ENCODE assay signal across 14 mouse cellular contexts in genomic region chr17:65828951-65829350, GRCm38 (mm10).
"Had no signal": no experiment of that assay in that cellular context is flagged by ENCODE, and none has a peak within 500 bp of the region (broad histone marks: within the 10 kb centered on the region; RNA-seq: fewer than 3 reads in every experiment).

No protein-coding gene starts in this region.

- H3K4me2 ChIP-seq: hindbrain, embryonic 12.5 days; limb, embryonic 12.5 days; liver, embryonic 11.5 days; liver, embryonic 15.5 days; neural tube, embryonic 12.5 days had no signal

- H3K9ac ChIP-seq: hindbrain, embryonic 12.5 days; limb, embryonic 12.5 days; liver, embryonic 15.5 days; neural tube, embryonic 12.5 days had no signal

- H3K9me3 ChIP-seq: hindbrain, embryonic 12.5 days; limb, embryonic 12.5 days; liver, embryonic 15.5 days; neural tube, embryonic 12.5 days had no signal

- H3K4me3 ChIP-seq: hindbrain, embryonic 12.5 days; limb, embryonic 12.5 days; liver, embryonic 15.5 days; neural tube, embryonic 12.5 days had no signal

- H3K4me1 ChIP-seq: limb, embryonic 12.5 days; liver, embryonic 15.5 days had no signal

- H3K27ac ChIP-seq: hindbrain, embryonic 12.5 days; limb, embryonic 12.5 days; liver, embryonic 15.5 days; neural tube, embryonic 12.5 days had no signal

- H3K27me3 ChIP-seq: hindbrain, embryonic 12.5 days; limb, embryonic 12.5 days; liver, embryonic 15.5 days; neural tube, embryonic 12.5 days had no signal

- DNase-seq: lung, adult 2 months; lung, postnatal 36 days; midbrain, embryonic 14.5 days; retina, postnatal 1 day; right cerebral cortex, postnatal 4 days; spleen, adult 18-20 months; thymus, adult 2 months; thymus, postnatal 25 days had no signal

- ATAC-seq: lung, postnatal 0 days had no signal
